Mouse (Mus musculus) midbrain, embryonic 11.5 days (tissue): ENCODE data around the gene Upk1b. TPM values are rescaled to one million over a fixed set of nuclear protein-coding genes. Genes with fewer than 3 reads are reported as not detected.
A peak's percentile ranks its signal among the peaks of the same experiment; 100 is the strongest.
"Not testable (repeated sequence)": the region's sequence is repeated elsewhere in the genome, so short reads cannot be mapped to it uniquely, and the experiment has no call there.

Experiments
- ATAC-seq: fragments of 200-750 bp; cut with Nextera tagmentation; 2 replicates; pipeline ENCODE4 v1.8.0; 2017; ENCODE audit warnings: moderate TSS enrichment, moderate library complexity; ENCODE audit not compliant: low FRiP score
- DNase-seq: peaks from one replicate; pipeline ENCODE4 v3.0.0; 2015; ENCODE audit warnings: low spot score; ENCODE audit errors: missing footprints
- H3K27ac ChIP-seq: fragments of 300-500 bp; sonication (generic); 2 replicates; pipeline ENCODE4 v1.5.1; 2014; ENCODE audit warnings: low read depth, low read length
- H3K27me3 ChIP-seq: fragments of 300-500 bp; sonication (generic); 2 replicates; pipeline ENCODE4 v1.6.1; 2014; ENCODE audit warnings: mild to moderate bottlenecking, low read length, moderate library complexity, mixed read lengths; ENCODE audit not compliant: control insufficient read depth, insufficient read depth
- H3K36me3 ChIP-seq: fragments of 300-500 bp; sonication (generic); 2 replicates; pipeline ENCODE4 v1.6.1; 2014; ENCODE audit warnings: mild to moderate bottlenecking, low read length, moderate library complexity, mixed read lengths; ENCODE audit not compliant: control insufficient read depth, insufficient read depth
- H3K4me1 ChIP-seq: fragments of 300-500 bp; sonication (generic); 2 replicates; pipeline ENCODE4 v1.6.1; 2014; ENCODE audit warnings: low read length; ENCODE audit not compliant: control insufficient read depth, insufficient read depth
- H3K4me2 ChIP-seq: fragments of 300-500 bp; sonication (generic); 2 replicates; pipeline ENCODE4 v1.6.1; 2014; ENCODE audit warnings: mild to moderate bottlenecking, moderate library complexity
- H3K4me3 ChIP-seq: fragments of 300-500 bp; sonication (generic); 2 replicates; pipeline ENCODE4 v1.5.1; 2014; ENCODE audit warnings: low read depth, low read length
- H3K9ac ChIP-seq: fragments of 300-500 bp; sonication (generic); 2 replicates; pipeline ENCODE4 v1.6.1; 2014; ENCODE audit warnings: low read length
- H3K9me3 ChIP-seq: fragments of 300-500 bp; sonication (generic); 2 replicates; pipeline ENCODE4 v1.6.1; 2016; ENCODE audit warnings: low read length; ENCODE audit not compliant: control insufficient read depth
- WGBS: fragments of 180-500 bp; shearing (Covaris S2); extraction: QIAGEN DNeasy Blood & Tissue Kit; methylation state at CpG from one replicate; pipeline ENCODE4 v1.1.7; 2014; 5-methylcytosine and 5-hydroxymethylcytosine counted together
- polyA plus RNA-seq: library from polyadenylated mRNA; unstranded; fragments of >200 nt; fragmentation: Nextera tagmentation; extraction: Ambion mirVana; gene quantifications from 2 replicates; pipeline ENCODE4 v1.2.1, GENCODE M21; 2014

The Upk1b gene
- 1.6 and 2.2 TPM in 2 replicates for polyA plus RNA-seq

DNA sequence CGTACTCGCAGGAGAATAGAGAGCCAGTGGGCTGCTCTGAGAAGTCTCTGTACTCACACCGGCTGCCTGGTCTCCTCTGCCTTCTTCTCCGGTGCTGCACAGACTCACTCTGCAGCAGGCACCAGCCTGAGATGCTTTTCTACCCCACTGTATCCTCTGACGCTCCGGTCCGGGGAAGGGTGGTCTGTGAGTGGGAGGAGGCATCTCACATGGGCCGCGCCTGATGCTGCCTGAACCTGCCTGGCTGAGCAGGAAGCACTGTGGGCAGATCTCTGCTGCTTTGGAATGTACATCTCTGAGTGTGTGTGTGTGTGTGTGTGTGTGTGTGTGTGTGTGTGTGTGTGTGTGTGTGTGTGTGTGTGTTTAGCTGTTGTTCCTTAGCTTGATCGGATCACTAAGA, at the start of gene Upk1b:
Upk1b (minus strand) TSS at position 238 of the 400 bp plus-strand sequence.
- no peaks in the 10 kb centered on the region for H3K27me3 ChIP-seq
- no peaks in the 10 kb centered on the region for H3K36me3 ChIP-seq
- no peak within 1 kb of the TSS for H3K4me2 ChIP-seq
- no peaks in the 10 kb centered on the region for H3K9me3 ChIP-seq
- H3K9ac ChIP-seq = no peak within 1 kb of the TSS
- WGBS = 42% methylated on average over 10 of the region's 10 CpGs
- H3K4me3 ChIP-seq = no peak within 1 kb of the TSS
- DNase-seq (peak; percentile 77), ATAC-seq (no peak)
- no peak within 1 kb of the TSS for H3K27ac ChIP-seq
- H3K4me1 ChIP-seq = no peaks in the 10 kb centered on the region

DNA sequence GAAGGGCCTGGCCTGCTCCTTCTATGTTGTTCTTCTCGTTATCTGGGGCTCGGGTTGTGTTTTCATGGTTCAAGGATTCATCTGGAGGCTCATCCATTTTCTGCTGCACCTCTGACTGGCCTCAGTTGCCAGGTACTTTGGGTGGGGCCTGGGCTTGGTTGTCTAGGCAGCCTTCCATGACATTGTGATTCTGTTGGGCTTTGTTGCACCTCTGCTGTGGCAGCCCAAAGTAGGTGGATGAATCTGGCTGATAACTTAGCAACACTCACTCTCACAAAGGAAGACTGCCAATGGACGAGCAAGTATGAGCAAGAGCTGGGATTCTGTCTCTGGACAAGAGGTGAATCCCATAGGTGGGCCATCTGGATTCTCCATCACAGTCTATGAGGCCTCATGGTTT, 28.5 kb upstream of the Upk1b start, which contains the start of gene 4930435E12Rik:
4930435E12Rik (minus strand) TSS at position 101 of the 400 bp plus-strand sequence.
- Histone ChIP-seq H3K9me3 (no peaks in the 10 kb centered on the region), H3K27ac (no peak within 1 kb of the TSS), H3K9ac (no peak within 1 kb of the TSS), H3K36me3 (no peaks in the 10 kb centered on the region), H3K27me3 (no peaks in the 10 kb centered on the region), H3K4me3 (no peak within 1 kb of the TSS), H3K4me1 (no peaks in the 10 kb centered on the region), H3K4me2 (no peak within 1 kb of the TSS)
- 81% methylated on average over 3 of the region's 3 CpGs for WGBS
- ATAC-seq = no peak
- no peak for DNase-seq

DNA sequence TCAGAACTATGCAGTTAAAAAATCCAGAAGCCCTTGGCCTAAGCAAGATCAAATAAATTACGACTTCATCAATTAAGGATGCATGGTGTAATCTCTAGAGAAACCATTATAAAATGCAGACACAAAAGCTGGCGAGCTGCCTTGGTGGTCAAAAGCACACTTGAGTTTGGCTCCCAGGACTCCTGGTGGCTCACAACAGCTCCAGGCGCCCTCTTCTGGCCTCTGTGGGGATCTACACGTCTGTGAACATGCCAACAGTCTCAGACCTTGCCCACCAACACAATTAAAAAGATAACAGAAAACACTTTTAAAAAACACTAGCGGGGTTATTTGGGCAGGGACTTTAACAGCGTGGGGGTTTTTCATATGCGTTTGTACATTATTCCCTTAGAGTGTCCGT, 12.4 kb upstream of the Upk1b start:
- no peaks in the 10 kb centered on the region for H3K36me3 ChIP-seq
- no peak overlapping the region for H3K27ac ChIP-seq
- H3K4me3 ChIP-seq = no peak overlapping the region
- DNase-seq (peak; percentile 96), ATAC-seq (no peak)
- H3K4me2 ChIP-seq = no peak overlapping the region
- H3K9me3 ChIP-seq = no peaks in the 10 kb centered on the region
- H3K4me1 ChIP-seq = 0 out of 2 replicates have a peak, but pooled peaks cover 3% of the 10 kb centered on the region
- H3K9ac ChIP-seq = no peak overlapping the region
- H3K27me3 ChIP-seq = no peaks in the 10 kb centered on the region
- WGBS = 35% methylated on average over 8 of the region's 8 CpGs

DNA sequence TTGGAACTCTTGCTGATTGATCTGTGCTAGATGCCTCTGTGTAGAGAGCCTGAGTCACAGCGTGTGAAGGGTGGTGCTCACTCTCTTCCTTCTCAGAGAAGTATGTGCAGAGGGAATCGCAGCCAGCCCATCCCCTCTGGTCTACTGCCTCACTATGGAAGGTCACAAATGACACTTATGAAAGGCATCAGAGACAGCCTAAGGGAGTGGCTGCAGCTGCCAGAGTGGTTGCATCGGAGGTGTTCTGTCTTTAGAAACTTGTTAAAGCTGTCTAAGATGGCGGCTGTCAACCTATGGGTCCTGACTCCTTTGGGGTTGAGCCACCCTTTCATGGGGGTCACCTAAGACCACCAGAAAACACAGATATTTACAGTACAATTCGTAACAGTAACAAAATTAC, 10.1 kb upstream of the Upk1b start:
- H3K4me3 ChIP-seq = no peak overlapping the region
- H3K4me2 ChIP-seq = no peak overlapping the region
- no peak overlapping the region for H3K27ac ChIP-seq
- no peak overlapping the region for H3K9ac ChIP-seq
- H3K9me3 ChIP-seq = no peaks in the 10 kb centered on the region
- 87% methylated on average over 5 of the region's 5 CpGs for WGBS
- no peaks in the 10 kb centered on the region for H3K36me3 ChIP-seq
- DNase-seq = no peak
- ATAC-seq = no peak
- H3K4me1 ChIP-seq = no peaks in the 10 kb centered on the region
- no peaks in the 10 kb centered on the region for H3K27me3 ChIP-seq

DNA sequence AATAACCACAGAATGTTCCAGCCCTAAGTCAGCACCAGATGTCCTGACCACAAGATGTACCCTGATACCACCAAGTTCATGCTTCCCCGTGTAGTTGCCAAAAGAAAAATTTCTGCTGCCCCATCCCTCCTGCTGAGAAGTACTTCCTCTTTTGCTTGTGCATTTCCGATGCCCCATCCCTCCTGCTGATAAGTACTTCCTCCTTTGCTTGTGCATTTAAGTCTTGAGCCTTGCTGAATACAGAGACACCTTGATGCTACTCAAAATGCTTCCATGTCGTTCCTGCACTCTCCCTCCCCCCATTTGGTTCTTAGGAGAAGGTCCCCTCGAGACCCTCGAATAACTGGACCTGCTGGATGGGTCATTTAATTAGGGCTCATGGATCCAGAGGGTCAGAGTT, 7.7 kb upstream of the Upk1b start:
- H3K4me1 ChIP-seq, H3K27me3 ChIP-seq, H3K9me3 ChIP-seq, H3K36me3 ChIP-seq, H3K27ac ChIP-seq, H3K9ac ChIP-seq, ATAC-seq, H3K4me3 ChIP-seq, H3K4me2 ChIP-seq: not testable (repeated sequence)
- WGBS = 88% methylated on average over 5 of the region's 5 CpGs
- peak; percentile 78 for DNase-seq

DNA sequence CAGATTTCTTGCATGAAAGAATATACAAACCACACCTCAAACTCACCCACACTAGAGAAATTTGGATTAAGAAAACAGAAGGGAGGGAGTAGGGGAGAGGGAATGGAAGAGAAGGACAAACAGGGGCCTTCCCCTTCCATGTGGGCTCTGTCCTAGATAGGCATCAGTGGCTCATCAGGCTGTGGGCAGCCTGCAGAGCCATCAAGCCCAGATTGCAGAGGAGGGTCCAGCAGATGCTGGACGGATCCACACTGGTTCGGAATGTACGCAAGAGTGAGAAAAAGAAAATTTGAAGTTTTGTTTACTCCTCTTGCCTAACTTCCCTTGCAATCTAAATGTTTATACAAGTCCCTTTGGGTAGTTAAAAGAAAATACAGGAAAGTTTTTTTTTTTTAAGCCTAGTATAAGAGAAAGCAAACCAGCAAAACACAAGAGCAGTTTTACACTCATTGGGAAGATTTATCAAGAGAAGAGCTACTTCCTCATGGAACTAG, 1.1 kb downstream of the Upk1b start:
- H3K27ac ChIP-seq = no peak overlapping the region
- 84% methylated on average over 3 of the region's 3 CpGs for WGBS
- ATAC-seq = no peak

DNA sequence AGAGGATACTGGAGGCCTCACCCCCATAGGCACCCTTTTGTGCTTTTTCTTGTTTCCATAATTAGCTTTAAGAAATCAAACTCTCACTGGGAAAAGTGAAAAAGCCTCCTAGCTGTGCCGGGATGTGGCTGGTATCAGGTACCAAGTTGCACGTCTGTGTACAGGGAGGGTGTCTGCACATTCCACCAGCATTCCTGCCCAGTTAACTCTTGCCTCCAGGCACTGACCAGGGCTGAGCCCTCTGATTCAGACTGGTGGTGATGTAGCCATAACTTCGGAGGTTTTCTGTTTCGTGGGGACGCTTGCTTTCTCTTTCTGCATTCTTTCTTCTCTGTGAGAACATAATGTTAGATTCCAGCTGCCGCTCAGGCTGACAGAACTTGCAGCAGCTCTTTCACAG, 7.0 kb downstream of the Upk1b start:
- Histone ChIP-seq H3K27me3 (no peaks in the 10 kb centered on the region), H3K4me3 (no peak overlapping the region), H3K36me3 (no peaks in the 10 kb centered on the region), H3K4me1 (no peaks in the 10 kb centered on the region), H3K4me2 (no peak overlapping the region), H3K9ac (no peak overlapping the region), H3K27ac (no peak overlapping the region), H3K9me3 (no peaks in the 10 kb centered on the region)
- ATAC-seq (no peak), DNase-seq (no peak)
- 81% methylated on average over 6 of the region's 6 CpGs for WGBS

More for the DNA sequence above, 1.1 kb downstream of the Upk1b start:
- H3K9ac ChIP-seq = no peak overlapping the region
- H3K9me3 ChIP-seq = no peaks in the 10 kb centered on the region
- H3K4me3 ChIP-seq = no peak overlapping the region
- no peaks in the 10 kb centered on the region for H3K27me3 ChIP-seq
- no peaks in the 10 kb centered on the region for H3K36me3 ChIP-seq
- H3K4me2 ChIP-seq = no peak overlapping the region
- no peak for DNase-seq
- no peaks in the 10 kb centered on the region for H3K4me1 ChIP-seq

DNA sequence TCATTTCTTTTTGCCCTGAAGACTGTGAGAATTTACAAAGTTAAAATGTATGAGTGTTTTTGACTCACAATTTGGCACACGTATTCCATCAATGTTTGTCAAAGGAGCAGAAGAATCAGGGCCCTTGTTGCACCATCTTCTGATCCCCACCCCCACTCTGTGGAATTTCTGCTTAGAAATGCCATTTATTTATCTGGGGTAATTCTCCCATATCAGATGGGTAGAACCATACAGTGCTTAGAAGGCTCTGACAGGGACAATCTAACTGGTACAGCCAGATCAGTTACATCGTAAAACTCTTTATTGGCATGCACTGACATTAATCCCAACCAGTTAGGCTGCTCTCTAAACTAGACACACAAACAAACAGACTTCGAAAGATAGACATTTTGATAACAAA, 10.2 kb downstream of the Upk1b start:
- no peaks in the 10 kb centered on the region for H3K27me3 ChIP-seq
- WGBS = 87% methylated on average over 3 of the region's 3 CpGs

DNA sequence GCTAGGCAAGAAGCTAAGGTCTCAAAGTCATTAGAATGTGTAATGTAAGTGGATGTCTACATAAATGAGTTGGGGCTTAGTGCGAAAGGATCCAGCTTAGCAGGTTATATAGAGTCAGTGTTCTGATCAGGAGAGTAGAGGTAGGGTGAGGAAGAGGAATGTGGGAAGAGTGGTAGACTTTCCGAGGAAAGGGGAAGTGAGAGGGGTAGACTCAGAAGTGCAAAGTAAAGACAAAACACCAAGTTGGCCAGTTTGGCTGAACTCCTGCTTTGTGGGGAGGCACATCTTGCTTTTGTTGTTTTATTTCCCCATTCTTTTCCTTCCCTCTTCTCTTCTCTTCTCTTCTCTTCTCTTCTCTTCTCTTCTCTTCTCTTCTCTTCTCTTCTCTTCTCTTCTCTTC, 11.1 kb downstream of the Upk1b start:
- DNase-seq (no peak), ATAC-seq (no peak)
- H3K4me3 ChIP-seq = no peak overlapping the region
- H3K27me3 ChIP-seq = no peaks in the 10 kb centered on the region
- H3K36me3 ChIP-seq = no peaks in the 10 kb centered on the region
- H3K4me1 ChIP-seq = no peaks in the 10 kb centered on the region
- H3K27ac ChIP-seq = no peak overlapping the region
- no peak overlapping the region for H3K9ac ChIP-seq
- no peak overlapping the region for H3K4me2 ChIP-seq
- WGBS = 86% methylated on average over 2 of the region's 2 CpGs
- no peaks in the 10 kb centered on the region for H3K9me3 ChIP-seq

More for the DNA sequence above, 10.2 kb downstream of the Upk1b start:
- H3K4me2 ChIP-seq = no peak overlapping the region
- no peaks in the 10 kb centered on the region for H3K4me1 ChIP-seq
- no peaks in the 10 kb centered on the region for H3K36me3 ChIP-seq
- H3K9me3 ChIP-seq = no peaks in the 10 kb centered on the region
- H3K4me3 ChIP-seq = no peak overlapping the region
- ATAC-seq (no peak), DNase-seq (no peak)
- no peak overlapping the region for H3K9ac ChIP-seq
- no peak overlapping the region for H3K27ac ChIP-seq
